Mouse (Mus musculus) limb, embryonic 14.5 days (tissue): ENCODE measurements around the gene Olfr1110. TPM values are rescaled to one million over a fixed set of nuclear protein-coding genes. Genes with fewer than 3 reads are reported as not detected.
"Not testable (repeated sequence)": the region's sequence is repeated elsewhere in the genome, so short reads cannot be mapped to it uniquely, and the experiment has no call there.

Source experiments
- ATAC-seq: fragments of 200-750 bp; cut with Nextera tagmentation; 2 replicates; pipeline ENCODE4 v1.8.0; 2017; ENCODE audit warnings: low read depth, moderate number of reproducible peaks, moderate TSS enrichment; ENCODE audit not compliant: low FRiP score
- DNase-seq: peaks from one replicate; pipeline ENCODE4 v3.0.0-alpha.2; 2015; ENCODE audit warnings: low spot score
- H3K27ac ChIP-seq: fragments of 300-500 bp; sonication (generic); replicated peaks from 2 replicates; pipeline ENCODE4 v1.5.1; 2014; ENCODE audit warnings: low read depth, mild to moderate bottlenecking, low read length, moderate library complexity, mixed read lengths
- H3K27me3 ChIP-seq: fragments of 300-500 bp; sonication (generic); 2 replicates; pipeline ENCODE4 v1.6.1; 2014; ENCODE audit warnings: low read length, mixed read lengths; ENCODE audit not compliant: control insufficient read depth, insufficient read depth
- H3K36me3 ChIP-seq: fragments of 300-500 bp; sonication (generic); 2 replicates; pipeline ENCODE4 v1.6.1; 2014; ENCODE audit warnings: mild to moderate bottlenecking, low read length, moderate library complexity, mixed read lengths; ENCODE audit not compliant: control insufficient read depth, insufficient read depth
- H3K4me1 ChIP-seq: fragments of 300-500 bp; sonication (generic); 2 replicates; pipeline ENCODE4 v1.6.1; 2014; ENCODE audit warnings: antibody characterized with exemption, low read length, mixed read lengths; ENCODE audit not compliant: control insufficient read depth, insufficient read depth
- H3K4me2 ChIP-seq: fragments of 300-500 bp; sonication (generic); replicated peaks from 2 replicates; pipeline ENCODE4 v1.6.1; 2014; ENCODE audit warnings: low read depth, mild to moderate bottlenecking, low read length, moderate library complexity; ENCODE audit not compliant: severe bottlenecking
- H3K4me3 ChIP-seq: fragments of 300-500 bp; sonication (generic); replicated peaks from 2 replicates; pipeline ENCODE4 v1.5.1; 2014; ENCODE audit warnings: low read length
- H3K9ac ChIP-seq: fragments of 300-500 bp; sonication (generic); 2 replicates; pipeline ENCODE4 v1.6.1; 2014; ENCODE audit warnings: mild to moderate bottlenecking, low read depth, low read length, moderate library complexity; ENCODE audit not compliant: severe bottlenecking
- H3K9me3 ChIP-seq: fragments of 300-500 bp; sonication (generic); 2 replicates; pipeline ENCODE4 v1.6.1; 2016; ENCODE audit warnings: low read length; ENCODE audit not compliant: control insufficient read depth
- POLR2A ChIP-seq: fragments of 200-500 bp; IDR thresholded peaks from 2 replicates; pipeline ENCODE4 v1.8.0; 2012; ENCODE audit warnings: inconsistent platforms, mild to moderate bottlenecking, moderate library complexity, borderline replicate concordance; ENCODE audit not compliant: insufficient read depth, insufficient read length; ENCODE audit errors: extremely low read depth
- WGBS: fragments of 180-500 bp; shearing (Covaris S2); extraction: QIAGEN DNeasy Blood & Tissue Kit; methylation state at CpG from one replicate; pipeline ENCODE4 v1.1.7; 2014; 5-methylcytosine and 5-hydroxymethylcytosine counted together
- polyA plus RNA-seq, 2 experiments: library from polyadenylated mRNA; depleted of rRNA in 1 of 2; stranded (reverse) in 1 of 2; unstranded in 1 of 2; fragments of >200 nt; fragmentation: Nextera tagmentation in 1 of 2; extraction: Ambion mirVana in 1 of 2; gene quantifications; 2 replicates each; pipeline versions ENCODE4 v1.2.1 to v1.2.3; 2012 to 2014

Olfr1110 gene
- polyA plus RNA-seq (2012; rRNA removed) = not detected in 2 replicates
- polyA plus RNA-seq (2014; fragmentation: Nextera tagmentation; extraction: Ambion mirVana) = not detected in 2 replicates

- no peak within 1 kb of the TSS for H3K4me2 ChIP-seq
- ATAC-seq = no peak
- no peaks in the 10 kb centered on the region for H3K9me3 ChIP-seq
- no peaks in the 10 kb centered on the region for H3K36me3 ChIP-seq
- TF ChIP-seq POLR2A = no peak
- no peaks in the 10 kb centered on the region for H3K27me3 ChIP-seq
- WGBS = 77% methylated on average over 1 of the region's 1 CpGs
- no peak within 1 kb of the TSS for H3K4me3 ChIP-seq
- no peaks in the 10 kb centered on the region for H3K4me1 ChIP-seq
- DNase-seq = no peak
- H3K27ac ChIP-seq = no peak within 1 kb of the TSS
- no peak within 1 kb of the TSS for H3K9ac ChIP-seq
Observed at GRCm38 (mm10) chr2:87140200-87140599, at the start of gene Olfr1110. Gene Olfr1110 (minus strand): TSS chr2:87140300.

DNA sequence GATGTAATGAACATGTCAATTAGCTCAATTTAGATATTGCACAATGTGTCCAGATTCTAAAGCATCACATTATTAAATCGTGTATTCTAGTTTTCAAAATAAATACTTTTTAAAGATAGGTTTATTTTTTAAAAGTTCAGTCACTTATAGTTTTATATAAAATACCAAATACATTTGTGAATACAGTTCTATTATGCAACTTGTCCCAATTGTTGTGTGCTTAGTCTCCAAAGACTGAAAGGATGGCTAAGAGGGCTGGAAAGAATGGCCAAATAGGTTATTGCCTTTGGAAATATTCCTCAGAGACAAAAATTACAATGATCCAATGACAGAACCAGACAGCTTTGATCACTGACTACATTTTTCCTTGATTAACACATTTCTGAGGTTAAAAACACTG lies 47.4 kb upstream of the Olfr1110 start, which contains the start of gene Olfr1112:
TSS of gene Olfr1112 (plus strand) at position 301 of the 400 bp plus-strand sequence.
- WGBS = 78% methylated on average over 1 of the region's 1 CpGs
- ATAC-seq = no peak

GRCm38 (mm10) chr2:87167731-87168130 lies 27.6 kb upstream of the Olfr1110 start:
- not testable (repeated sequence) for H3K27me3 ChIP-seq

More for the DNA sequence above, 47.4 kb upstream of the Olfr1110 start, which contains the start of gene Olfr1112:
- Histone ChIP-seq H3K9ac (no peak within 1 kb of the TSS), H3K36me3 (no peaks in the 10 kb centered on the region), H3K4me1 (no peaks in the 10 kb centered on the region), H3K9me3 (no peaks in the 10 kb centered on the region), H3K27me3 (no peaks in the 10 kb centered on the region), H3K4me3 (no peak within 1 kb of the TSS), H3K4me2 (no peak within 1 kb of the TSS), H3K27ac (no peak within 1 kb of the TSS)
- DNase-seq = no peak
- no peak for TF ChIP-seq POLR2A

DNA sequence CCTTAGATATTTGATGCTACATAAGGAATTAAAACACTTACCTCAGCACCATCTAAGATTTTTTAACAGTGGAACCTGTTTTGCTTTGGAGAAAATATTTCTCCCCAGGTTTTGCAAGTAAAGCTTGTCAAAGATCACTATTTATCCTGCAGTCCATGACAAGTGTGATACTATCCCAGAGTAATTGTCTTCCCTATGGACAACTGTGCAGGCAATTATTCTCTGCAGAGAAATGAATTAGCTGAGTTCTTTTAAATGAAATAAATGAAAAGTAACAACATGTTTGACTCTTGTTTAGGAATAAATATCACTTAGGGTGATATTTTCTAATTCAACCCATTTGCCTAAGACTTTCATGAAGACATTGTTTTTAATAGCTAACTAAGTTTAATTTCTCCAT lies 12.4 kb upstream of the Olfr1110 start, which contains the start of gene Olfr1111:
TSS of gene Olfr1111 (minus strand) at position 101 of the 400 bp plus-strand sequence.
- no peaks in the 10 kb centered on the region for H3K9me3 ChIP-seq
- no peaks in the 10 kb centered on the region for H3K36me3 ChIP-seq
- H3K4me1 ChIP-seq = no peaks in the 10 kb centered on the region
- no peak within 1 kb of the TSS for H3K4me2 ChIP-seq
- no peak for TF ChIP-seq POLR2A
- no peak within 1 kb of the TSS for H3K27ac ChIP-seq
- DNase-seq (no peak), ATAC-seq (no peak)
- no peak within 1 kb of the TSS for H3K9ac ChIP-seq
- no peak within 1 kb of the TSS for H3K4me3 ChIP-seq
- no peaks in the 10 kb centered on the region for H3K27me3 ChIP-seq

More at GRCm38 (mm10) chr2:87167731-87168130, 27.6 kb upstream of the Olfr1110 start:
- WGBS = 76% methylated on average over 2 of the region's 2 CpGs
- not testable (repeated sequence) for H3K4me3 ChIP-seq, ATAC-seq, H3K4me1 ChIP-seq, H3K9me3 ChIP-seq, H3K27ac ChIP-seq, DNase-seq, H3K4me2 ChIP-seq, H3K9ac ChIP-seq, H3K36me3 ChIP-seq

- H3K27me3 ChIP-seq = no peaks in the 10 kb centered on the region
- DNase-seq = no peak
- no peaks in the 10 kb centered on the region for H3K9me3 ChIP-seq
- no peak within 1 kb of the TSS for H3K4me2 ChIP-seq
- H3K36me3 ChIP-seq = no peaks in the 10 kb centered on the region
- H3K4me1 ChIP-seq = no peaks in the 10 kb centered on the region
- no peak for TF ChIP-seq POLR2A
- no peak for ATAC-seq
- no peak within 1 kb of the TSS for H3K27ac ChIP-seq
- H3K4me3 ChIP-seq = no peak within 1 kb of the TSS
- H3K9ac ChIP-seq = no peak within 1 kb of the TSS
Observed at GRCm38 (mm10) chr2:87114467-87114866, 25.6 kb downstream of the Olfr1110 start, which contains the start of gene Olfr259. Gene Olfr259 (minus strand): TSS chr2:87114567.

- Histone ChIP-seq H3K9me3 (no peaks in the 10 kb centered on the region), H3K4me3 (no peak within 1 kb of the TSS), H3K4me1 (no peaks in the 10 kb centered on the region), H3K9ac (no peak within 1 kb of the TSS), H3K27ac (no peak within 1 kb of the TSS), H3K36me3 (no peaks in the 10 kb centered on the region), H3K27me3 (no peaks in the 10 kb centered on the region), H3K4me2 (no peak within 1 kb of the TSS)
- ATAC-seq = no peak
- DNase-seq = no peak
- 74% methylated on average over 1 of the region's 1 CpGs for WGBS
- TF ChIP-seq POLR2A = no peak
Observed at GRCm38 (mm10) chr2:87095908-87096307, 44.2 kb downstream of the Olfr1110 start, which contains the start of gene Olfr1109. Gene Olfr1109 (minus strand): TSS chr2:87096008.

Other genes with a start within 250 kb of the Olfr1110 start
- not detected in 2 replicates for gene Olfr1097, start 248.1 kb downstream of the Olfr1110 start, polyA plus RNA-seq (2012; rRNA removed)
- gene Olfr1097, start 248.1 kb downstream of the Olfr1110 start, polyA plus RNA-seq (2014; fragmentation: Nextera tagmentation; extraction: Ambion mirVana) = not detected in 2 replicates
- not detected in 2 replicates for gene Olfr1098, start 215.8 kb downstream of the Olfr1110 start, polyA plus RNA-seq (2012; rRNA removed)
- gene Olfr1098, start 215.8 kb downstream of the Olfr1110 start, polyA plus RNA-seq (2014; fragmentation: Nextera tagmentation; extraction: Ambion mirVana) = not detected in 2 replicates
- gene Olfr1099, start 179.6 kb downstream of the Olfr1110 start, polyA plus RNA-seq (2012; rRNA removed) = not detected in 2 replicates
- gene Olfr1099, start 179.6 kb downstream of the Olfr1110 start, polyA plus RNA-seq (2014; fragmentation: Nextera tagmentation; extraction: Ambion mirVana) = not detected in 2 replicates
- not detected in 2 replicates for gene Olfr1100, start 160.3 kb downstream of the Olfr1110 start, polyA plus RNA-seq (2012; rRNA removed)
- gene Olfr1100, start 160.3 kb downstream of the Olfr1110 start, polyA plus RNA-seq (2014; fragmentation: Nextera tagmentation; extraction: Ambion mirVana) = not detected in 2 replicates
- not detected in 2 replicates for gene Olfr1101, start 149.1 kb downstream of the Olfr1110 start, polyA plus RNA-seq (2012; rRNA removed)
- not detected in 2 replicates for gene Olfr1101, start 149.1 kb downstream of the Olfr1110 start, polyA plus RNA-seq (2014; fragmentation: Nextera tagmentation; extraction: Ambion mirVana)
- not detected in 2 replicates for gene Olfr1102, start 141.9 kb downstream of the Olfr1110 start, polyA plus RNA-seq (2012; rRNA removed)
- gene Olfr1102, start 141.9 kb downstream of the Olfr1110 start, polyA plus RNA-seq (2014; fragmentation: Nextera tagmentation; extraction: Ambion mirVana) = not detected in 2 replicates
- not detected in 2 replicates for gene Olfr1104, start 113.2 kb downstream of the Olfr1110 start, polyA plus RNA-seq (2012; rRNA removed)
- gene Olfr1104, start 113.2 kb downstream of the Olfr1110 start, polyA plus RNA-seq (2014; fragmentation: Nextera tagmentation; extraction: Ambion mirVana) = not detected in 2 replicates
- gene Olfr1105, start 103.8 kb downstream of the Olfr1110 start, polyA plus RNA-seq (2012; rRNA removed) = not detected in 2 replicates
- gene Olfr1105, start 103.8 kb downstream of the Olfr1110 start, polyA plus RNA-seq (2014; fragmentation: Nextera tagmentation; extraction: Ambion mirVana) = not detected in 2 replicates
- gene Olfr1106, start 88.0 kb downstream of the Olfr1110 start, polyA plus RNA-seq (2012; rRNA removed) = not detected in 2 replicates
- gene Olfr1106, start 88.0 kb downstream of the Olfr1110 start, polyA plus RNA-seq (2014; fragmentation: Nextera tagmentation; extraction: Ambion mirVana) = not detected in 2 replicates
- gene Olfr1107, start 64.5 kb downstream of the Olfr1110 start, polyA plus RNA-seq (2012; rRNA removed) = not detected in 2 replicates
- gene Olfr1107, start 64.5 kb downstream of the Olfr1110 start, polyA plus RNA-seq (2014; fragmentation: Nextera tagmentation; extraction: Ambion mirVana) = not detected in 2 replicates
- gene Olfr1109, start 44.3 kb downstream of the Olfr1110 start, polyA plus RNA-seq (2012; rRNA removed) = not detected in 2 replicates
- not detected in 2 replicates for gene Olfr1109, start 44.3 kb downstream of the Olfr1110 start, polyA plus RNA-seq (2014; fragmentation: Nextera tagmentation; extraction: Ambion mirVana)
- not detected in 2 replicates for gene Olfr259, start 25.7 kb downstream of the Olfr1110 start, polyA plus RNA-seq (2012; rRNA removed)
- not detected in 2 replicates for gene Olfr259, start 25.7 kb downstream of the Olfr1110 start, polyA plus RNA-seq (2014; fragmentation: Nextera tagmentation; extraction: Ambion mirVana)
- not detected in 2 replicates for gene Olfr1111, start 12.3 kb upstream of the Olfr1110 start, polyA plus RNA-seq (2012; rRNA removed)
- not detected in 2 replicates for gene Olfr1111, start 12.3 kb upstream of the Olfr1110 start, polyA plus RNA-seq (2014; fragmentation: Nextera tagmentation; extraction: Ambion mirVana)
- gene Olfr1112, start 47.5 kb upstream of the Olfr1110 start, polyA plus RNA-seq (2012; rRNA removed) = not detected in 2 replicates
- not detected in 2 replicates for gene Olfr1112, start 47.5 kb upstream of the Olfr1110 start, polyA plus RNA-seq (2014; fragmentation: Nextera tagmentation; extraction: Ambion mirVana)
- gene Olfr1113, start 68.7 kb upstream of the Olfr1110 start, polyA plus RNA-seq (2012; rRNA removed) = not detected in 2 replicates
- not detected in 2 replicates for gene Olfr1113, start 68.7 kb upstream of the Olfr1110 start, polyA plus RNA-seq (2014; fragmentation: Nextera tagmentation; extraction: Ambion mirVana)
- not detected in 2 replicates for gene Olfr1115, start 107.7 kb upstream of the Olfr1110 start, polyA plus RNA-seq (2012; rRNA removed)
- gene Olfr1115, start 107.7 kb upstream of the Olfr1110 start, polyA plus RNA-seq (2014; fragmentation: Nextera tagmentation; extraction: Ambion mirVana) = not detected in 2 replicates
- gene Olfr1116, start 127.2 kb upstream of the Olfr1110 start, polyA plus RNA-seq (2012; rRNA removed) = not detected in 2 replicates
- not detected in 2 replicates for gene Olfr1116, start 127.2 kb upstream of the Olfr1110 start, polyA plus RNA-seq (2014; fragmentation: Nextera tagmentation; extraction: Ambion mirVana)
- gene Olfr1118, start 167.3 kb upstream of the Olfr1110 start, polyA plus RNA-seq (2012; rRNA removed) = not detected in 2 replicates
- not detected in 2 replicates for gene Olfr1118, start 167.3 kb upstream of the Olfr1110 start, polyA plus RNA-seq (2014; fragmentation: Nextera tagmentation; extraction: Ambion mirVana)
- not detected in 2 replicates for gene Olfr1120, start 214.5 kb upstream of the Olfr1110 start, polyA plus RNA-seq (2012; rRNA removed)
- not detected in 2 replicates for gene Olfr1120, start 214.5 kb upstream of the Olfr1110 start, polyA plus RNA-seq (2014; fragmentation: Nextera tagmentation; extraction: Ambion mirVana)
- gene Olfr1121, start 229.6 kb upstream of the Olfr1110 start, polyA plus RNA-seq (2012; rRNA removed) = not detected in 2 replicates
- gene Olfr1121, start 229.6 kb upstream of the Olfr1110 start, polyA plus RNA-seq (2014; fragmentation: Nextera tagmentation; extraction: Ambion mirVana) = not detected in 2 replicates
- not detected in 2 replicates for gene Olfr1122, start 245.5 kb upstream of the Olfr1110 start, polyA plus RNA-seq (2012; rRNA removed)
- gene Olfr1122, start 245.5 kb upstream of the Olfr1110 start, polyA plus RNA-seq (2014; fragmentation: Nextera tagmentation; extraction: Ambion mirVana) = not detected in 2 replicates